Mouse (Mus musculus): ENCODE data around the gene Rhox2e. TPM values are rescaled to one million over a fixed set of nuclear protein-coding genes. Genes with fewer than 3 reads are reported as not detected.

Rhox2e gene
- polyA plus RNA-seq (2012; ENCODE audit: low replicate concordance), result not detected in 2 replicates

DNA sequence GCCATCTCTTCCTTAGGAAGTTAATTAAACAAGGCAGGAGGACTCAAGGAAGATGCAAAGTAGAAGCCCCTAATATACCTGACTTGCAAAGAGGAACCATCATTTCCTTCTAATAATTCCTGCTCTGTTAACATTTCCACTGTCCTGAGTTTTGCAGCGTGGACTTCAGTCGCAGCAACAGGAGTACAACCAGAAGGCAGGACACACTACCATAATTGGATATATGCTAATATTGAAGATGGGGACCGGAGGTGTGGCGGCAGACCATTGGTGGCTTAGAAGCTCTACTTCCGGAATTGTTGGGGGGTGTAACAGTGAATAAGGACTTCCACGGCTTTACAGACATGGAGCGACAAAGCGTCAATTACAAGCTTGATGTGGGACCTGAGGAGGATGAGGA, at the start of gene Rhox2e:
Rhox2e (plus strand) TSS at position 301 of the 400 bp plus-strand sequence.

DNA sequence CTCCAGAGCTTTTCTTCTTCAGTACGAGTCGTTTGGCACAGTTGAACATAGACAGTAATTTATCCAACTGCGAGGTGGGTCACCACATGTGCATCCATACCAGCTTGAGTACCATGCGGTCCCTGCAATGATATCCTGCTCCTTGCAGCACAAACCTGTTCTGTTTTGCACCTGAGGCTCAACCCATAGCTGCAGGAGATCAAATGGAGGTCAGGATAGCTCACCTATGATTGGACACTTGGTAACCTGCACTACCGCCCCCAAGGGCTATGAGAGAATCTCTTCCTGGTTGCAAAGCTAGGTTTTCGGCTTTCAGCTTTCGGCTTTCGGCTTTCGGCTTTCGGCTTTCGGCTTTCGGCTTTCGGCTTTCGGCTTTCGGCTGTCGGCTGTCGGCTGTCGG, 16.2 kb upstream of the Rhox2e start, which contains the start of gene Rhox4d:
Rhox4d (plus strand) TSS at position 301 of the 400 bp plus-strand sequence.

DNA sequence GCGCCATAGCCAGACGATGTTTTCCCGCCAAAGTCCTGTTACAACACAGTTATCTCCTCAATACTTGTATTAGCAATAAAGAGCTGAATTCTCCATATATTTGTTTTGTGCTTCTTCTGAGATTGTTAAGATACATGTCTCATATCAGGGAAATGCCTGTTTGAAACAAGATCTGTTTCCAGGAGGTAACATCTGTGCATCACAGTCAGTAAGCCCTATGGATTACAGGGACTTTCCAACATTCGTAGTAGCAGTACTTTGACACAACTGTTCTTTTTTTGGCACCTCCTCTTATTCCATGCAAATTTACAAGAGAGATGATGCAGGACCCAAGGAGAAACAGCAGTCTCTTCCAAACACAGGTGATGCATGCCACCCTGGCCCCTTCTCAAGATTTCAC, 11.5 kb downstream of the Rhox2e start, which contains the start of gene Rhox3e:
Rhox3e (plus strand) TSS at position 301 of the 400 bp plus-strand sequence.

DNA sequence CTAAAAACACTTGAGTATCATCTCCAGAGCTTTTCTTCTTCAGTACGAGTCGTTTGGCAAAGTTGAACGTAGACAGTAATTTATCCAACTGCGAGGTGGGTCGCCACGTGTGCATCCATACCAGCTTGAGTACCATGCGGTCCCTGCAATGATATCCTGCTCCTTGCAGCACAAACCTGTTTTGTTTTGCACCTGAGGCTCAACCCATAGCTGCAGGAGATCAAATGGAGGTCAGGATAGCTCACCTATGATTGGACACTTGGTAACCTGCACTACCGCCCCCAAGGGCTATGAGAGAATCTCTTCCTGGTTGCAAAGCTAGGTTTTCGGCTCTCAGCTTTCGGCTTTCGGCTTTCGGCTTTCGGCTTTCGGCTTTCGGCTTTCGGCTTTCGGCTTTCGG, 26.9 kb downstream of the Rhox2e start, which contains the start of gene Rhox4e:
Rhox4e (plus strand) TSS at position 301 of the 400 bp plus-strand sequence.

DNA sequence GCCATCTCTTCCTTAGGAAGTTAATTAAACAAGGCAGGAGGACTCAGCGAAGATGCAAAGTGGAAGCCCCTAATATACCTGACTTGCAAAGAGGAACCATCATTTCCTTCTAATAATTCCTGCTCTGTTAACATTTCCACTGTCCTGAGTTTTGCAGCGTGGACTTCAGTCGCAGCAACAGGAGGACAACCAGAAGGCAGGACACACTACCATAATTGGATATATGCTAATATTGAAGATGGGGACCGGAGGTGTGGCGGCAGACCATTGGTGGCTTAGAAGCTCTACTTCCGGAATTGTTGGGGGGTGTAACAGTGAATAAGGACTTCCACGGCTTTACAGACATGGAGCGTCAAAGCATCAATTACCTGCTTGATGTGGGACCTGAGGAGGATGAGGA, 40.9 kb downstream of the Rhox2e start, which contains the start of gene Rhox2f:
Rhox2f (plus strand) TSS at position 301 of the 400 bp plus-strand sequence.

DNA sequence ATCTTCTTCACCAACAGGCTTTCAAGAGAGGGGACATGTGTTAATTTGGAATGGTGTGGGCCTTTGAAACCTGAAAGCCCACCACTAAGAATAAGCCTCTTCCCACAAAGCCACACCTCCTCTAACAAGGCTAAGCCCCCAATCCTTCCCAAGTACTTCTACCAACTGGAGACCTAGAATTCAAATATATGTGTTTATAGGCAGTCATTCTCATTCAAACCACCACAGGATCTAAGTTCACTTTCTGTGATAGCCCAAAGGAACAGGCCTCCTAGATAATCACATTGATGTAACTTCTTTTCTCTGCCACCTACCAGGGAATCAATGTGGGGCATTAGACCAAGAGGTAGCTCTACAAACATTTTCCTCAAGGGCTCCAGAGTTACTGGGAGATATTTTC, 50.4 kb downstream of the Rhox2e start, which contains the start of gene Rhox3f:
Rhox3f (plus strand) TSS at position 301 of the 400 bp plus-strand sequence.

Other genes starting within 250 kb of the Rhox2e start
- not detected in 2 replicates for gene Rhox3a2, start 150.4 kb upstream of the Rhox2e start, polyA plus RNA-seq (2012; ENCODE audit: low replicate concordance)
- not detected in 2 replicates for gene Rhox4a2, start 139.6 kb upstream of the Rhox2e start, polyA plus RNA-seq (2012; ENCODE audit: low replicate concordance)
- gene Rhox2b, start 118.4 kb upstream of the Rhox2e start, polyA plus RNA-seq (2012; ENCODE audit: low replicate concordance), result not detected in 2 replicates
- not detected in 2 replicates for gene Rhox4b, start 98.0 kb upstream of the Rhox2e start, polyA plus RNA-seq (2012; ENCODE audit: low replicate concordance)
- not detected in 2 replicates for gene Rhox2c, start 76.8 kb upstream of the Rhox2e start, polyA plus RNA-seq (2012; ENCODE audit: low replicate concordance)
- gene Rhox3c, start 71.9 kb upstream of the Rhox2e start, polyA plus RNA-seq (2012; ENCODE audit: low replicate concordance), result not detected in 2 replicates
- not detected in 2 replicates for gene Rhox4c, start 50.1 kb upstream of the Rhox2e start, polyA plus RNA-seq (2012; ENCODE audit: low replicate concordance)
- gene Rhox2d, start 37.0 kb upstream of the Rhox2e start, polyA plus RNA-seq (2012; ENCODE audit: low replicate concordance), result not detected in 2 replicates
- gene Rhox4d, start 16.1 kb upstream of the Rhox2e start, polyA plus RNA-seq (2012; ENCODE audit: low replicate concordance), result not detected in 2 replicates
- not detected in 2 replicates for gene Rhox3e, start 11.6 kb downstream of the Rhox2e start, polyA plus RNA-seq (2012; ENCODE audit: low replicate concordance)
- not detected in 2 replicates for gene Rhox4e, start 27.0 kb downstream of the Rhox2e start, polyA plus RNA-seq (2012; ENCODE audit: low replicate concordance)
- not detected in 2 replicates for gene Rhox2f, start 41.0 kb downstream of the Rhox2e start, polyA plus RNA-seq (2012; ENCODE audit: low replicate concordance)
- gene Rhox3f, start 50.5 kb downstream of the Rhox2e start, polyA plus RNA-seq (2012; ENCODE audit: low replicate concordance), result not detected in 2 replicates
- not detected in 2 replicates for gene Rhox4f, start 77.3 kb downstream of the Rhox2e start, polyA plus RNA-seq (2012; ENCODE audit: low replicate concordance)
- not detected in 2 replicates for gene Rhox3g, start 98.2 kb downstream of the Rhox2e start, polyA plus RNA-seq (2012; ENCODE audit: low replicate concordance)
- gene Rhox2g, start 113.0 kb downstream of the Rhox2e start, polyA plus RNA-seq (2012; ENCODE audit: low replicate concordance), result not detected in 2 replicates
- not detected in 2 replicates for gene Rhox4g, start 120.9 kb downstream of the Rhox2e start, polyA plus RNA-seq (2012; ENCODE audit: low replicate concordance)
- gene Rhox3h, start 138.3 kb downstream of the Rhox2e start, polyA plus RNA-seq (2012; ENCODE audit: low replicate concordance), result not detected in 2 replicates
- not detected in 2 replicates for gene Rhox2h, start 142.8 kb downstream of the Rhox2e start, polyA plus RNA-seq (2012; ENCODE audit: low replicate concordance)

Data from hematopoietic multipotent progenitor cell, adult 10-12 weeks (in vitro differentiated cells).